20 mouse cellular contexts compared by ENCODE assay signal in the genomic region with DNA sequence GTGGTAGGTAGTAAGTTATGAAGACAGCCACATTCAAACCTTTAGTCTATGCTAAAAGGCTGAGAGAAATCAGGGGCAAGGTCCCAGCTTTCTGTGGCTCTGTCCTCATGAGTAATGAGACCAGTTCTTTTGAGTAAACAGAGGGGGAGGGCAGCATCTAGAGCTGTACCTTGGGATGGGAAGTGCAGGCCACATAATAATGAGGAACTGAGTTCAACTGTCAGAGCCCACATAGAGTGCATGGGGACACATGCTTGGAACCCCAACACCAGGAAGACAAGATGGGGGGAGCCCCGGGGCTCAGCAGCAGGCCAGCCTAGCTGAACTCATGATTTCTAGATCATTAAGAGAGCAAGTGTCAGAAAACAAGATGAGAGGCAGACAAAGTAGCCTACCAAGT. TPM values are rescaled to one million over a fixed set of nuclear protein-coding genes. Genes with fewer than 3 reads are reported as not detected.
DNase-seq lines count a peak whose midpoint lies in the region; ATAC-seq lines count a peak whose summit lies in the region.
"Had no signal": no experiment of that assay in that cellular context is flagged by ENCODE, and none has a peak within 500 bp of the region (broad histone marks: within the 10 kb centered on the region; RNA-seq: fewer than 3 reads in every experiment).

No protein-coding gene starts in this region.

- peak; percentile 67 for ATAC-seq in granulocyte monocyte progenitor cell, adult 5-6 weeks (replicated peaks; ENCODE audit: poor library complexity, severe bottlenecking)
- peak; percentile 49 for ATAC-seq in megakaryocyte, adult 5-6 weeks (ENCODE audit: poor library complexity, severe bottlenecking)
- peak; percentile 45; the same call in 1 of the 2 replicates for ATAC-seq in monocyte, adult 5-6 weeks (replicated peaks; ENCODE audit: insufficient number of reproducible peaks, low FRiP score, low TSS enrichment, poor library complexity, severe bottlenecking)
- ATAC-seq in frontal cortex, adult (ENCODE audit: low TSS enrichment): no peak
- ATAC-seq: forebrain, embryonic 14.5 days; forebrain, embryonic 16.5 days had no signal

- peak; percentile 23 to 31 for DNase-seq in spleen, postnatal 36 days (ENCODE audit: low spot score in 2 of 2)
- no peak for DNase-seq in spleen, postnatal 10 days (ENCODE audit: low spot score in 2 of 2)
- DNase-seq in embryo, embryonic 11 days: no peak
- DNase-seq in adrenal gland, postnatal 10 days: no peak
- DNase-seq: adrenal gland, adult 2 months; adrenal gland, postnatal 14 days; adrenal gland, postnatal 36 days; cerebellum, adult 11-12 months; cerebellum, adult 2 months; cerebellum, adult 9-11 months; cerebellum, postnatal 14 days; cerebellum, postnatal 36 days had no signal

RNA-seq across cellular contexts. Expression of a gene that starts 1.4 kb away (rescaled TPM):
- 30.8 and 39.1 TPM in 2 replicates for total RNA-seq in granulocyte monocyte progenitor cell, adult 5-6 weeks (2014; fragmentation: Nextera tagmentation)
- 21.3 and 22.5 TPM in 2 replicates for total RNA-seq in granulocyte monocyte progenitor cell, adult 5-6 weeks (2017)
- total RNA-seq in megakaryocyte, adult 5-6 weeks (2015): 22.4 and 23.3 TPM in 2 replicates
- total RNA-seq in megakaryocyte, adult 5-6 weeks (2017): 29.3 and 38.7 TPM in 2 replicates
- total RNA-seq in monocyte, adult 5-6 weeks (2017): 295 to 342 TPM (median 339 TPM) in 3 replicates
- total RNA-seq in adrenal gland, postnatal 10 days (2021): 10 to 100 TPM; 30.9 to 45.9 TPM
- total RNA-seq: MEL had no signal

RNA-seq across cellular contexts. Expression of a gene that starts 52.9 kb away (rescaled TPM):
- not detected in 2 replicates for total RNA-seq in granulocyte monocyte progenitor cell, adult 5-6 weeks (2014; fragmentation: Nextera tagmentation)
- not detected in 2 replicates for total RNA-seq in granulocyte monocyte progenitor cell, adult 5-6 weeks (2017)
- not detected in 2 replicates for total RNA-seq in megakaryocyte, adult 5-6 weeks (2015)
- not detected in 2 replicates for total RNA-seq in megakaryocyte, adult 5-6 weeks (2017)
- not detected in 3 replicates for total RNA-seq in monocyte, adult 5-6 weeks (2017)
- total RNA-seq in adrenal gland, postnatal 10 days (2021): not detected
- total RNA-seq: adrenal gland, adult 2 months; adrenal gland, postnatal 14 days; adrenal gland, postnatal 36 days; ES-E14; MEL had no signal

Comparison
In these comparisons a context has a peak if more than half of its experiments do, and no peak if none do; other contexts are left out.
1. DNase-seq: peak in spleen, postnatal 36 days (2 of 2); none in spleen, postnatal 10 days (0 of 2), embryo, embryonic 11 days (single experiment) and adrenal gland, postnatal 10 days (single experiment).